Mouse (Mus musculus) G1E (cell line): ENCODE measurements at regions not wholly inside any gene's neighbourhood (a gene's known extent, or its start where the extent isn't known, plus 50 kb on each side); places are given as distances from the start of the nearest gene placed in this dataset.

Source experiments
- ATAC-seq: 2 replicates; pipeline ENCODE4 v1.8.0; 2016; ENCODE audit warnings: mild to moderate bottlenecking; ENCODE audit not compliant: insufficient number of reproducible peaks, poor library complexity, low FRiP score, severe bottlenecking; ENCODE audit errors: extremely low read depth
- DNase-seq: peaks from one replicate; pipeline ENCODE4 v3.0.0; 2012; ENCODE audit warnings: low spot score
- H3K27me3 ChIP-seq: 2 replicates; pipeline ENCODE4 v1.6.1; 2012; ENCODE audit warnings: mild to moderate bottlenecking, low read length, inconsistent platforms; ENCODE audit not compliant: insufficient read depth
- H3K36me3 ChIP-seq: replicated peaks from 2 replicates; pipeline ENCODE3; 2012; ENCODE audit warnings: mild to moderate bottlenecking, inconsistent platforms
- H3K4me1 ChIP-seq: 2 replicates; pipeline ENCODE4 v1.6.1; 2012; ENCODE audit warnings: low read depth, low read length, inconsistent platforms, mixed read lengths; ENCODE audit not compliant: insufficient read depth
- H3K4me3 ChIP-seq: 2 replicates; pipeline ENCODE4 v1.5.1; 2012; ENCODE audit warnings: low read depth, mild to moderate bottlenecking, inconsistent platforms, low read length, moderate library complexity, mixed read lengths
- H3K9me3 ChIP-seq: replicated peaks from 2 replicates; pipeline ENCODE4 v1.6.1; 2012; ENCODE audit warnings: inconsistent platforms
- CTCF ChIP-seq: IDR thresholded peaks from 2 replicates; pipeline ENCODE4 v1.5.1; 2012; ENCODE audit warnings: low read depth, low read length, inconsistent platforms, mixed read lengths
- GATA1 ChIP-seq: IDR thresholded peaks from 2 replicates; pipeline ENCODE4 v1.6.1; 2012; ENCODE audit warnings: borderline replicate concordance, low read length, inconsistent platforms, mixed read lengths
- GATA2 ChIP-seq: IDR thresholded peaks from 2 replicates; pipeline ENCODE4 v1.6.1; 2012; ENCODE audit warnings: low read depth, low read length, inconsistent platforms, borderline replicate concordance
- POLR2AphosphoS5 ChIP-seq: IDR thresholded peaks from 2 replicates; pipeline ENCODE4 v1.6.1; 2012; ENCODE audit warnings: low read depth, low read length, inconsistent platforms; ENCODE audit not compliant: insufficient replicate concordance
- TAL1 ChIP-seq: conservative IDR thresholded peaks from 2 replicates; pipeline ENCODE4 v1.6.1; 2012; ENCODE audit warnings: low read depth, low read length, inconsistent platforms, mixed read lengths

DNA sequence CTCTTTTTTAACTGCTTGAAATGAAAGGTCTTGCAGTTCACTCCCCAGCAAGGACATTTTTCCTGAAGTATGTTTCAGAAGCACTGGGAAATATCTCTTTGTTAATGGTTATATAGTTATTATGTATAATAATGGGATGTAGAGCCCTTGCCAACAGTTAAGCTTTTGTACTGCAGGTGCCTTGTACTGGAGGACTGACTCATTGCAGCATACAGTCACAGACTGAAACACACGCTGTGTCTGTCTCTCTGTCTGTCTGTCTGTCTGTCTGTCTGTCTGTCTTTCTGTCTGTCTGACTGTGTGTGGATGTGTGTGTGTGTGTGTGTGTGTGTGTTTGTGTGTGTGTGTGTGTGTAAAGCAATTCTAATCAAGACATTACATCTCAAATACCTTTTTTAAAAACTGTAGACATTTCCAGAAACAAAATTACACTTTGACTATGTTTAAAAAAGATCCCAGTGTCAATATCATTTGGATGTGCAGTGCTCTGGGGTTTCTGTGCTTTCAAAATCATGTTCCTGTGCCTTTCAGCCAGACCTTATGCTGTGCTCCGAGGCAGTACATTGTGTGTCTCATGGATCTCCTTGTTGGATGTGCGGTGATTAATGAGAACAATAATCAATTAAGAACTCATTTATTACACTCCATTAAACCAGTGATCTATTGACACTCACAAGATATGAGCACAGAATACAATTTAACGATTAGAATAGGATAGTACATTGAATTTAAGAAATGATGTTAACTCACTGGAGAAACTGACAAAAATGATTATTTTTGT is 299.5 kb downstream of the Arl6ip6 start:
- Histone ChIP-seq H3K36me3 (no peaks in the 10 kb centered on the region), H3K27me3 (no peaks in the 10 kb centered on the region), H3K9me3 (no peaks in the 10 kb centered on the region), H3K4me3 (no peak overlapping the region), H3K4me1 (no peaks in the 10 kb centered on the region)
- DNase-seq: no peak
- ATAC-seq: no peak
- TF ChIP-seq GATA2 (no peak), TAL1 (no peak), POLR2AphosphoS5 (no peak), CTCF (no peak), GATA1 (no peak)

- TF ChIP-seq GATA2: no peak
- no peak for TF ChIP-seq POLR2AphosphoS5
- TF ChIP-seq GATA1: no peak
- TF ChIP-seq TAL1: no peak
- no peak for TF ChIP-seq CTCF
- Histone ChIP-seq H3K4me1 (no peaks in the 10 kb centered on the region), H3K4me3 (no peak overlapping the region), H3K36me3 (no peaks in the 10 kb centered on the region), H3K9me3 (no peaks in the 10 kb centered on the region), H3K27me3 (no peaks in the 10 kb centered on the region)
- no peak for ATAC-seq
- no peak for DNase-seq
Measured at GRCm38 (mm10) chr2:53492788-53493187, 301.3 kb downstream of the Arl6ip6 start.

DNA sequence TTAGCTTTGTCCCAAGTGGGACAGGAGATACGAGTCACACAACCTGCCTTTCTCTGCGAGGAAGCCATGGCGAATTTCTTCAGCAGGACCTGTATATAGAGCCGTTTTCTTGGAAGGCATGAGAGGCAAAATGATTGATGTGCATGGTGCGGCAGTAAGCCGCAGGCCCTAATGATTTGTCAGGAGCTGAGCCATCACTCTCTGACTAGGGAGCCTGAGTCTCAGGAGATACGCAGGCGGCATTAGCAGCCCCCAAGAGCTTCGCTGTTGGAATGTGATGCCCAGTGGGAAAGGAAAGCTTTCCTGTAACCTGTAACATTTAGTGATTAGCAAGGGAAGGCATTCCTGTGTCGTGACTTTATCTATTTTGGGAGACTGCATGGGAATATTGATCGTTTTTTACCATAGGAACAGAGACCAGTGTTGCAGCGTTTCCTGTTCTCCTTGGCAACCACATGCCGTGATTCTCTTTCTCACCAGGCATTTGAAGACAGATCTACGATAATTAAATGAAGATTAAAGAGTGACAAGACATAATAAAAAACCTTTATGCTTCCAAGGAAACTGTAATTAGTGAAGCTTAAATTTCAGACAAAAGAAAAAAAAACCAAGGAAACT is 310.2 kb downstream of the Arl6ip6 start:
- Histone ChIP-seq H3K27me3 (no peaks in the 10 kb centered on the region), H3K36me3 (no peaks in the 10 kb centered on the region), H3K4me1 (no peaks in the 10 kb centered on the region), H3K4me3 (no peak overlapping the region), H3K9me3 (peaks cover 3% of the 10 kb centered on the region; the same call in 1 of the 2 replicates)
- DNase-seq: no peak
- TF ChIP-seq GATA2 (no peak), POLR2AphosphoS5 (no peak), GATA1 (no peak), CTCF (no peak), TAL1 (no peak)
- no peak for ATAC-seq

- DNase-seq (no peak), ATAC-seq (no peak)
- H3K4me1 ChIP-seq: no peaks in the 10 kb centered on the region
- no peaks in the 10 kb centered on the region for H3K27me3 ChIP-seq
- peaks cover 3% of the 10 kb centered on the region; the same call in 1 of the 2 replicates for H3K9me3 ChIP-seq
- TF ChIP-seq POLR2AphosphoS5: no peak
- TF ChIP-seq GATA2: no peak
- TF ChIP-seq CTCF: no peak
- TF ChIP-seq GATA1: no peak
- H3K36me3 ChIP-seq: no peaks in the 10 kb centered on the region
- H3K4me3 ChIP-seq: no peak overlapping the region
Measured at GRCm38 (mm10) chr2:53502275-53502667, 310.7 kb downstream of the Arl6ip6 start.

GRCm38 (mm10) chr2:53542097-53542496 is 350.6 kb downstream of the Arl6ip6 start:
- Histone ChIP-seq H3K36me3 (no peaks in the 10 kb centered on the region), H3K27me3 (no peaks in the 10 kb centered on the region), H3K9me3 (no peaks in the 10 kb centered on the region), H3K4me3 (no peak overlapping the region), H3K4me1 (no peaks in the 10 kb centered on the region)
- DNase-seq (no peak), ATAC-seq (no peak)
- TF ChIP-seq TAL1 (no peak), GATA1 (no peak), CTCF (no peak), POLR2AphosphoS5 (no peak)

DNA sequence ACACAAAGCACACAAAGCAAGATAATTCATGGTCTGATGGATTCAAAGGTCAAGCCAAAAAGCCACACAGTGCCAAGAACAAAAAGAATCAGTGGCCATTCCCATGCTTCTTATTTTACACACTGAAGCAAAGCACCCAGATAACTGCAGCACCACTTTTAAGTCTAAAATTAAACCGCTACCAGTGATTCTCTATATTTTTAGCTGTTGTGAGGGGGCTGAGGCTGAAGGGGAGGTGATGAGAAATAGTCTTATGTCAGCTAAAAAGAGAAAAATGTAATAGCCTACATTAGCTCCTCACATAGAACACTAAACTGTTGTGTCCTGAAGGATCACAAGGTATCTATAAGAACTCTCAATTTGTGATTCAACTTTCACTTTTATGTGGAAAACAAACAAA is 382.5 kb downstream of the Arl6ip6 start:
- no peak overlapping the region for H3K4me3 ChIP-seq
- H3K36me3 ChIP-seq: no peaks in the 10 kb centered on the region
- no peak for DNase-seq
- H3K27me3 ChIP-seq: no peaks in the 10 kb centered on the region
- H3K9me3 ChIP-seq: peaks cover 6% of the 10 kb centered on the region
- no peak for TF ChIP-seq GATA1
- no peak for TF ChIP-seq POLR2AphosphoS5
- TF ChIP-seq GATA2: no peak
- TF ChIP-seq CTCF: no peak
- TF ChIP-seq TAL1: no peak
- no peak for ATAC-seq
- no peaks in the 10 kb centered on the region for H3K4me1 ChIP-seq
